Mouse (Mus musculus): ENCODE results near the gene Dedd2.

GRCm38 (mm10) chr7:25174343-25174742 is 46.1 kb downstream of the Dedd2 start:
- TF ChIP-seq TBP (IDR thresholded peaks at IDR 0.05; ENCODE audit: low read depth, low read length) (no peak), POLR2A (IDR thresholded peaks at IDR 0.05; ENCODE audit: control insufficient read depth in 1 of 2, insufficient read depth in 1 of 2, low read depth in 1 of 2, low read length in 2 of 2, poor library complexity in 1 of 2) (no peak), MAZ (IDR thresholded peaks at IDR 0.05; ENCODE audit: low read depth, low read length) (no peak), CTCF (IDR thresholded peaks at IDR 0.05 in 2 of 3, conservative IDR thresholded peaks at IDR 0.05 in 1 of 3; ENCODE audit: control insufficient read depth in 1 of 3, insufficient read depth in 1 of 3, low read depth in 2 of 3, low read length in 3 of 3, poor library complexity in 1 of 3, severe bottlenecking in 1 of 3) (no peak), EP300 (IDR thresholded peaks at IDR 0.05; ENCODE audit: low read depth in 1 of 2, low read length in 2 of 2) (no peak), KAT2A (conservative IDR thresholded peaks at IDR 0.05; ENCODE audit: low read depth, low read length) (no peak), POLR2AphosphoS5 (IDR thresholded peaks at IDR 0.05; ENCODE audit: borderline replicate concordance, low read depth, low read length) (no peak)
